Mouse (Mus musculus): ENCODE data around the gene Olfr868. TPM values are rescaled to one million over a fixed set of nuclear protein-coding genes. Genes with fewer than 3 reads are reported as not detected.
A peak's percentile ranks its signal among the peaks of the same experiment; 100 is the strongest.

The Olfr868 gene
- not detected in 2 replicates for total RNA-seq (2021)
- long read RNA-seq, experiment 1 = 0 reads
- long read RNA-seq, experiment 2 = 0 reads

DNA sequence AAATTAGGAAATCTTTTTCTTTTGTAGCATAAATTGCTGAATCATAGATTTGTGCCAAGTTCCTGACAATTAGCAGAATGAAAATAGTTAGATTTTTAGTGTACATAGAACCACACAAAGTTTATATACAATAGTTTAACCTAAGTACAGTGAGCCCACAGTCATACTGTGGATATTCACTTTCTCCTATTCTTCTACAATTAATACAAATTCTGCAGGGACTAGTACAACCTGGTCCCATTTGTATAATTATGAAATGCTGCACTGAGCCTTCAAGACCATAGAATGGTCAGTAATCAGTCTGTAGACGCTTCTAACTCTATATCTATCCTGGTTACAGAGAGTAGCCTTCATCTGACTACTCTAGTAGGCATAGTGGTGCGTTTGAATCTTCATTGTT, at the start of gene Olfr868:
Olfr868 (plus strand) TSS at position 301 of the 400 bp plus-strand sequence.
- no peak for DNase-seq

DNA sequence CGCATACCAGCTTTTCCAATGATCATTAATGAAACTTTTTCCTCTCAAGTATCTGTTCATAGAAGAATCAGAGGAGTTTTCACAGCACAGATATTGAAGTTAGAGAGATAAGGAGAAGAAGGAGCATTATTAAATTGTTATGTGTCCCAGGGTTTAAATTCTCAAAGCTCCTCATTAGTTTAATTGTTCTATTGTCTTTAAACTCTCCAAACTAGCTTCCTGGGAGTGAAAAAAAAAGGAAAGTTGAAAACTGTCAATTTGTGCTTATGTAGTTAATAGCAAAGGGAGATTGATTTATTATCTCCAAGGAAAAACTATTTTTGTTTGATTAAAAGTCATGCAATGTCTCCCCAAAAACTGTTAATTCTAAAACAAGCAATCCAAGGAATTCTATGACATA, 41.0 kb upstream of the Olfr868 start, which contains the start of gene Olfr867:
Olfr867 (minus strand) TSS at position 101 of the 400 bp plus-strand sequence.
- DNase-seq = no peak

DNA sequence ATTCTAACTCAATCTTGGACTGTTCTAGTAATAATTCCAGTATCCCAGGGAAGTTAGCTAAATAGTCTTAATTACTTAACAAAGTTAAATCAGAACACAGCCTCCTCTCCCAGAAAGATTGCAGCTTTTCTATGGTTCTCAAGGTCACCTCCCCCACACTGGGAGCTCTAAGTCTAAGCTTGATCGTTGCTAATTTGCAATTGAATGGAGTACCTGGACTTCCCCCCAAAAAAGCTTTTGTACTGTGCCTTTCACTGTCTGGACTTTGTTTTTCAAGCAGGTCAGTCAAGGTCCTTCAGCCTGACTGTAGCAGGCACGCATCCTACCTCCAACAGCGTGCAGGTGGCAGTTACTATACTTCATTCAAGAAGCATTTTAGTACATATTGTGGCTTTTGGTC, 28.2 kb upstream of the Olfr868 start:
- no peak for DNase-seq

DNA sequence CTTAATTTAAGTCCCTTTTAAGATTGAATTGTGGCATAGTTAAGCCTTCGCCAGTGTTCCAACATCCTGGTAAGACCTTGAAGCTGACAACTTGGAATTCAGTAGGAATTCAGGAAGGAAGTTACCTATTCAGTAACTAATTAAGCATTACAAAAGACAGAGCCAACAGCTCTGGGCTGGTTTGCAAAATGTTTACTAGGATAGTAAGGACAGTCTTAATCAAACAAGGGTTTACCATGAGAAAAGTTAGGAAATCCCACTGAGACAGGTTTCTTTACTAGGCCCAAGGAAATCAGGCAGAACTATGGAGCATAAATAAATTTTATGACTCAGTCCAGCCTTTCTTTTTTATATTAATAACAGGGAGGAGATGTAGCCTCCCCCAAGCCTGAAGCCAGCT, 27.1 kb upstream of the Olfr868 start:
- no peak for DNase-seq

DNA sequence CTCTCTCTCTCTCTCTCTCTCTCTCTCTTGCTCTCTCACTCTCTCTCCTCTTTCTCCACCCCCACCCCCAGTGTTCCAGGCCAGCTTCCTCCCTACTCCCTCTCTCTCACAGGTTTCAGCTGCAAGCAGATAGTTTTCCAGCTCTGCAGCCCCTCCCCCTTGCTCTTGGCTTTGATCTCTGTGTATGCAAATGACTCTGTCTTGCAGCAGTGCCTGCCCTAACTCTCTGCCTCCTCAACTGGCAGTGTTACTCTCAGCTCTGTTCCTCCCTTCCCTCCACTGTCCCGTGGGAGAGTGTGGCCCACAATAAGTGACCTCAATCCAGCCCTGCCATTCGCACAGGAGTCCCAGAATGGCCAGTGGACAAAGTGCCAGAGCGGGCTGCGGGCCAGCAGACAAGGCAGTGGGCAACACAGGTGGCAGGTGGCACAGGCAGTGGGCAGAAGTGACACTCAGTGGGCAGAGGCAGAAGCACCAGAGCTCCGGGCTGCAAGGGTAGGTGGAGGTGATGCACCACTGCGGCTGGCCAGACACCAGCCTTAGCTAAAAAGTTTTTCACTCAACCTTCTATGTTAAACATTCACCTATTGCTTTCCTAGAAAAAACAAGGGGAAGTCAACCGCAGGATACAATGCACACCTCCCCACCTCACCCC, 24.8 kb upstream of the Olfr868 start:
- DNase-seq = peak; percentile 4

DNA sequence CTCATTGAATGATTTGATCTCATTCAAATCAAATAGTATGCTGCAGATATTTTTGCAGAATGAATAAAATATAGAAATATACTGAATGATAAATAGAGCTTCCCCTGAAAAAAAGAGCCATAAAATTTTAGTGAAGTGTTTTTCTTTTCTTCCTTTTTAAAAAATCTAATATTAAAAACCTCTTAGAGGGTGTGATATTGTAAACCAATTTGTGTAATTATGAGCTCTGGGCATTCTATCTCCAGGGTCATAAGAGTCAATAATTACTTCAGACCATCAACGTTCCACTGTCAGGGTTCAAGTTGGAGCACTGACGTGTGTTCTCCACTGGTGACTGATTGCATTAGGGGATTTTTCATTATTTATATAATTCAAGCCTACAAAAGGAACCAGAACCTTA, 30.3 kb downstream of the Olfr868 start, which contains the start of gene Olfr869:
Olfr869 (plus strand) TSS at position 301 of the 400 bp plus-strand sequence.
- no peak for DNase-seq

DNA sequence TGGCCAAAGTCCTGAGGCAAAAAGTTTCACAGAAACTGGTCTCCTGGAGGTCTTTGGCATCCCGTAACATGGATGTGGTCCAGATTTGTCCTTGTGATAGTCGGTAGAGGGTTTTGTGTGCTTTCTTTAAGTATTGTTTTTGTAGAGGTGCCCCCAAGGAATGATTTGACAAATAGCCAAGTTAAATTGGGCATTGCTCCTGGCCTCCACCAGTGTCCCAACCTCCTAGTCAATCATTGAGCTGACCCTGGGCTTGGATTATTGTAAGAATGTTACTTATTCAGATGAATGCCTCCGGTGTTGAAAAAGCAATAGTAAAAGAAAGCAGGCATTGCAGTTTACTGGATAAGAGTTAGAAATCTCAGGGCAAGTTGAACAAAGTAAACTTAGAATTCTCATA, 51.3 kb downstream of the Olfr868 start:
- no peak for DNase-seq

Other genes with a start within 250 kb of the Olfr868 start
- not detected in 2 replicates for gene Olfr860, start 248.9 kb upstream of the Olfr868 start, total RNA-seq (2021)
- not detected in 2 replicates for gene Olfr862, start 210.6 kb upstream of the Olfr868 start, total RNA-seq (2021)
- gene Olfr77, start 181.8 kb upstream of the Olfr868 start, total RNA-seq (2021) = not detected in 2 replicates
- gene Olfr866, start 70.6 kb upstream of the Olfr868 start, total RNA-seq (2021) = not detected in 2 replicates
- not detected in 2 replicates for gene Olfr867, start 41.1 kb upstream of the Olfr868 start, total RNA-seq (2021)
- gene Olfr869, start 30.4 kb downstream of the Olfr868 start, total RNA-seq (2021) = not detected in 2 replicates
- gene Olfr870, start 75.4 kb downstream of the Olfr868 start, total RNA-seq (2021) = not detected in 2 replicates
- gene Olfr871, start 113.6 kb downstream of the Olfr868 start, total RNA-seq (2021) = not detected in 2 replicates
- not detected in 2 replicates for gene Olfr872, start 138.5 kb downstream of the Olfr868 start, total RNA-seq (2021)
- gene Olfr39, start 183.7 kb downstream of the Olfr868 start, total RNA-seq (2021) = not detected in 2 replicates
- not detected in 2 replicates for gene Olfr873, start 199.9 kb downstream of the Olfr868 start, total RNA-seq (2021)
- not detected in 2 replicates for gene Olfr18, start 237.5 kb downstream of the Olfr868 start, total RNA-seq (2021)